Mouse (Mus musculus): ENCODE results near the gene Trim33. TPM values are rescaled to one million over a fixed set of nuclear protein-coding genes. Genes with fewer than 3 reads are reported as not detected.
A peak's percentile ranks its signal among the peaks of the same experiment; 100 is the strongest.

Trim33 gene
- total and polyA plus RNA-seq, 3 experiments: 20.2 to 30.4 TPM; not detected in 1

DNA sequence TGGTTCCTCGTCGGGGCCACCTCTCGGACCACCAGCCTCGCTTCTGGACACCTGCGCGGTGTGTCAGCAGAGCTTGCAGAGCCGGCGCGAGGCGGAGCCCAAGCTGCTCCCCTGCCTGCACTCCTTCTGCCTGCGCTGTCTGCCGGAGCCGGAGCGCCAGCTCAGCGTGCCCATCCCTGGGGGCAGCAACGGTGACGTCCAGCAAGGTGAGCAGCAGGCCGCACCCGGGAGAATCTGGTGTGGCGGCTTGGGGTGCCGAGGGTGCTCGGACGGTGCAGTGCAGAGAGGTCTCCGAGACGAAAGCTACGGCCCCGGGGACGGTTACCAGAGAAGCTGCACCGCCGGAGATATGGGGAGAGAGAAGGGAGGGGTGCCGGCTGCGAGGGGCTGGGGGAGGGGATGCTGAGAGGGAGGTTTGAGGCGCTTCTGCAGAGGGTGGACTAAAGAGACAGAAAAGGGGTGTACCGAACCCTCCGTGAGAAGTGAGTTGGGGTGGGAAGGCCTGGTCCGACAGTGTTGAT is 1.2 kb downstream of the Trim33 start:
- peak overlapping the region; percentile 44 for H3K27ac ChIP-seq (ENCODE audit: control insufficient read depth, low read depth, low read length)
- H3K9ac ChIP-seq (ENCODE audit: control insufficient read depth, low read depth, low read length, poor library complexity, severe bottlenecking): peak overlapping the region; percentile 96
- TF ChIP-seq RCOR1 (IDR thresholded peaks at IDR 0.05; ENCODE audit: low read depth, low read length): no peak
- TF ChIP-seq MYC (IDR thresholded peaks at IDR 0.05; ENCODE audit: low read depth, low read length): no peak
- TF ChIP-seq EP300 (IDR thresholded peaks at IDR 0.05; ENCODE audit: low read depth in 1 of 2, low read length in 2 of 2): peak in 1 of 2 experiments; percentile 26; a peak in 1 of 4 replicates
- no peak for TF ChIP-seq GABPA (IDR thresholded peaks at IDR 0.05; ENCODE audit: low read depth, low read length)
- TF ChIP-seq MXI1 (IDR thresholded peaks at IDR 0.05; ENCODE audit: low read depth, low read length): 0 out of 2 replicates have a peak, but pooled peaks have one; percentile 7
- no peak for TF ChIP-seq MEF2A (IDR thresholded peaks at IDR 0.05; ENCODE audit: extremely low read depth, insufficient replicate concordance, low read depth, low read length, poor library complexity, severe bottlenecking)
- TF ChIP-seq ZMIZ1 (IDR thresholded peaks at IDR 0.05; ENCODE audit: low read depth, low read length): no peak
- TF ChIP-seq MAZ (IDR thresholded peaks at IDR 0.05; ENCODE audit: low read depth, low read length): peak; percentile 74; the same call in 1 of the 2 replicates
- TF ChIP-seq HCFC1 (IDR thresholded peaks at IDR 0.05; ENCODE audit: low read depth, low read length): no peak
- no peak for TF ChIP-seq NELFE (IDR thresholded peaks at IDR 0.05; ENCODE audit: low read depth, low read length)
- peak overlapping the region; percentile 88 to 99 for H3K4me3 ChIP-seq (ENCODE audit: control insufficient read depth in 1 of 2, insufficient read depth in 1 of 2, low read depth in 2 of 2, low read length in 2 of 2)
- H3K27me3 ChIP-seq (ENCODE audit: control insufficient read depth in 1 of 2, insufficient read depth in 2 of 2, low read length in 2 of 2): no peaks in the 10 kb centered on the region
- H3K4me1 ChIP-seq (ENCODE audit: control insufficient read depth in 1 of 2, insufficient read depth in 2 of 2, low read length in 2 of 2): peaks cover 0 to 14% of the 10 kb centered on the region in 2 experiments; a peak in 2 of 4 replicates
- H3K36me3 ChIP-seq (ENCODE audit: control insufficient read depth in 1 of 2, insufficient read depth in 2 of 2, low read length in 2 of 2): peaks cover 4 to 25% of the 10 kb centered on the region in 2 experiments
- peak; percentile 71 for DNase-seq (ENCODE audit: low read depth, low spot score)
- no peaks in the 10 kb centered on the region for H3K9me3 ChIP-seq (replicated peaks; ENCODE audit: insufficient read depth, low read length)
- H3K79me2 ChIP-seq (ENCODE audit: control insufficient read depth, insufficient read depth, low read length, poor library complexity): peaks cover 48% of the 10 kb centered on the region

DNA sequence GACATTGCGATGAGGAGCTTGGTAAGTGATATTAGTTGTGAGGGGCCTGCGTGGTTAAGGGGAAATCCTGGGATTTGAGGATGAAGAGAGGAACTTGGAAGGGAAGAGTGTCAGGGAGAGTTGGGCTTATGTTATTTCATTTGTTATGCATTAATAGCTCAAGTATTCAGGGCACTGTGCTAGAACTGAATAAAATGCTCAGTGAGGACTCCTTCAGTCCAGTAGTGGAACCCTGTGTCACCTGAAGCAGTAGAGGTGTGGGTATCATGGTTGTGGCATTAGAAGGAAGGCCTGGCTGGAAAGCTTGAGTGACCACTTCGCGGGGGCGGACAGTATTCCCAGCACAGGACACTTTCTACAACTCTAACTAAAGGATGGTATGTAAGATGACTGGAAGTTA is 1.8 kb downstream of the Trim33 start:
- Histone ChIP-seq H3K9ac (ENCODE audit: control insufficient read depth, low read depth, low read length, poor library complexity, severe bottlenecking) (peak overlapping the region; percentile 96), H3K36me3 (ENCODE audit: control insufficient read depth in 1 of 2, insufficient read depth in 2 of 2, low read length in 2 of 2) (peaks cover 4 to 25% of the 10 kb centered on the region in 2 experiments), H3K27me3 (ENCODE audit: control insufficient read depth in 1 of 2, insufficient read depth in 2 of 2, low read length in 2 of 2) (no peaks in the 10 kb centered on the region), H3K9me3 (replicated peaks; ENCODE audit: insufficient read depth, low read length) (no peaks in the 10 kb centered on the region), H3K4me1 (ENCODE audit: control insufficient read depth in 1 of 2, insufficient read depth in 2 of 2, low read length in 2 of 2) (peaks cover 0 to 14% of the 10 kb centered on the region in 2 experiments; a peak in 2 of 4 replicates), H3K27ac (ENCODE audit: control insufficient read depth, low read depth, low read length) (peak overlapping the region; percentile 2; the same call in 1 of the 2 replicates), H3K4me3 (ENCODE audit: control insufficient read depth in 1 of 2, insufficient read depth in 1 of 2, low read depth in 2 of 2, low read length in 2 of 2) (peak overlapping the region; percentile 88 to 99), H3K79me2 (ENCODE audit: control insufficient read depth, insufficient read depth, low read length, poor library complexity) (peaks cover 54% of the 10 kb centered on the region)
- TF ChIP-seq E2F4 (IDR thresholded peaks at IDR 0.05; ENCODE audit: borderline replicate concordance, low read depth, low read length): no peak
- TF ChIP-seq ETS1 (IDR thresholded peaks at IDR 0.05; ENCODE audit: low read depth, low read length): no peak
- no peak for TF ChIP-seq POLR2AphosphoS2 (IDR thresholded peaks at IDR 0.05; ENCODE audit: low read length)
- TF ChIP-seq POLR2A (IDR thresholded peaks at IDR 0.05; ENCODE audit: control insufficient read depth in 1 of 2, insufficient read depth in 1 of 2, low read depth in 1 of 2, low read length in 2 of 2, poor library complexity in 1 of 2): no peak
- TF ChIP-seq NELFE (IDR thresholded peaks at IDR 0.05; ENCODE audit: low read depth, low read length): no peak
- no peak for TF ChIP-seq EP300 (IDR thresholded peaks at IDR 0.05; ENCODE audit: low read depth in 1 of 2, low read length in 2 of 2)
- no peak for TF ChIP-seq JUND (IDR thresholded peaks at IDR 0.05; ENCODE audit: low read depth, low read length)
- TF ChIP-seq ELF1 (IDR thresholded peaks at IDR 0.05; ENCODE audit: low read depth, low read length): no peak
- TF ChIP-seq KAT2A (conservative IDR thresholded peaks at IDR 0.05; ENCODE audit: low read depth, low read length): no peak
- no peak for TF ChIP-seq CHD1 (IDR thresholded peaks at IDR 0.05; ENCODE audit: low read depth, low read length)
- no peak for TF ChIP-seq USF1 (IDR thresholded peaks at IDR 0.05; ENCODE audit: low read depth, low read length)
- TF ChIP-seq SIN3A (IDR thresholded peaks at IDR 0.05; ENCODE audit: low read length): no peak
- DNase-seq (ENCODE audit: low read depth, low spot score): no peak

Data from MEL (cell line).